Mouse (Mus musculus) neural tube, embryonic 13.5 days (tissue): ENCODE data around the gene Chrna9. TPM values are rescaled to one million over a fixed set of nuclear protein-coding genes. Genes with fewer than 3 reads are reported as not detected.

Experiments used
- ATAC-seq: fragments of 200-750 bp; cut with Nextera tagmentation; 2 replicates; pipeline ENCODE4 v1.8.0; 2017; ENCODE audit warnings: low read depth, mild to moderate bottlenecking, moderate TSS enrichment, moderate library complexity
- H3K27ac ChIP-seq: fragments of 300-500 bp; sonication (generic); replicated peaks from 2 replicates; pipeline ENCODE4 v1.5.1; 2015; ENCODE audit warnings: moderate library complexity, mild to moderate bottlenecking, inconsistent platforms
- H3K27me3 ChIP-seq: fragments of 300-500 bp; sonication (generic); 2 replicates; pipeline ENCODE4 v1.6.1; 2015; ENCODE audit warnings: mild to moderate bottlenecking, inconsistent platforms
- H3K36me3 ChIP-seq: fragments of 300-500 bp; sonication (generic); 2 replicates; pipeline ENCODE4 v1.6.1; 2015; ENCODE audit warnings: mild to moderate bottlenecking, inconsistent platforms
- H3K4me1 ChIP-seq: fragments of 300-500 bp; sonication (generic); replicated peaks from 2 replicates; pipeline ENCODE4 v1.6.1; 2015; ENCODE audit warnings: inconsistent platforms
- H3K4me2 ChIP-seq: fragments of 300-500 bp; sonication (generic); 2 replicates; pipeline ENCODE4 v1.6.1; 2015; ENCODE audit warnings: inconsistent platforms, mild to moderate bottlenecking, moderate library complexity
- H3K4me3 ChIP-seq: fragments of 300-500 bp; sonication (generic); 2 replicates; pipeline ENCODE4 v1.5.1; 2015; ENCODE audit warnings: mild to moderate bottlenecking, inconsistent platforms
- H3K9ac ChIP-seq: fragments of 300-500 bp; sonication (generic); 2 replicates; pipeline ENCODE4 v1.6.1; 2015; ENCODE audit warnings: moderate library complexity, mild to moderate bottlenecking, inconsistent platforms
- H3K9me3 ChIP-seq: fragments of 300-500 bp; sonication (generic); 2 replicates; pipeline ENCODE4 v1.6.1; 2016; ENCODE audit warnings: inconsistent platforms
- WGBS: fragments of 180-500 bp; shearing (Covaris S2); methylation state at CpG from one replicate; pipeline ENCODE4 v1.1.7; 2015; 5-methylcytosine and 5-hydroxymethylcytosine counted together
- polyA plus RNA-seq: library from polyadenylated mRNA; unstranded; fragments of >200 nt; fragmentation: Nextera tagmentation; extraction: Ambion mirVana; gene quantifications from 2 replicates; pipeline ENCODE4 v1.2.1, GENCODE M21; 2015

Gene Chrna9
- polyA plus RNA-seq, 1 experiment from 2014 or later, result not detected

- ATAC-seq, result no peak
- Histone ChIP-seq H3K27me3 (no peaks in the 10 kb centered on the region), H3K27ac (no peak overlapping the region), H3K36me3 (no peaks in the 10 kb centered on the region), H3K9ac (no peak overlapping the region), H3K4me3 (no peak overlapping the region), H3K9me3 (no peaks in the 10 kb centered on the region), H3K4me2 (no peak overlapping the region), H3K4me1 (peaks cover 13% of the 10 kb centered on the region)
- 77% methylated on average over 12 of the region's 12 CpGs for WGBS
Observed at GRCm38 (mm10) chr5:65920701-65921426, 13.9 kb upstream of the Chrna9 start.

GRCm38 (mm10) chr5:65921477-65922138, 13.1 kb upstream of the Chrna9 start:
- Histone ChIP-seq H3K9ac (no peak overlapping the region), H3K27ac (no peak overlapping the region), H3K36me3 (no peaks in the 10 kb centered on the region), H3K27me3 (no peaks in the 10 kb centered on the region), H3K9me3 (no peaks in the 10 kb centered on the region), H3K4me1 (peaks cover 13% of the 10 kb centered on the region), H3K4me3 (no peak overlapping the region), H3K4me2 (no peak overlapping the region)
- no peak for ATAC-seq
- 79% methylated on average over 9 of the region's 9 CpGs for WGBS

- ATAC-seq, result no peak
- Histone ChIP-seq H3K4me2 (no peak overlapping the region), H3K9ac (no peak overlapping the region), H3K9me3 (no peaks in the 10 kb centered on the region), H3K27ac (no peak overlapping the region), H3K4me3 (no peak overlapping the region), H3K27me3 (no peaks in the 10 kb centered on the region), H3K4me1 (no peaks in the 10 kb centered on the region), H3K36me3 (no peaks in the 10 kb centered on the region)
- 87% methylated on average over 6 of the region's 6 CpGs for WGBS
Observed at GRCm38 (mm10) chr5:65926666-65927065, 8.1 kb upstream of the Chrna9 start.

GRCm38 (mm10) chr5:65929162-65929561, 5.6 kb upstream of the Chrna9 start:
- Histone ChIP-seq H3K4me2 (no peak overlapping the region), H3K9ac (no peak overlapping the region), H3K27me3 (no peaks in the 10 kb centered on the region), H3K4me1 (no peaks in the 10 kb centered on the region), H3K4me3 (no peak overlapping the region), H3K9me3 (no peaks in the 10 kb centered on the region), H3K27ac (no peak overlapping the region), H3K36me3 (no peaks in the 10 kb centered on the region)
- WGBS, result 75% methylated on average over 7 of the region's 7 CpGs
- no peak for ATAC-seq

- Histone ChIP-seq H3K9ac (no peak overlapping the region), H3K27ac (no peak overlapping the region), H3K4me3 (no peak overlapping the region), H3K4me1 (no peaks in the 10 kb centered on the region), H3K27me3 (no peaks in the 10 kb centered on the region), H3K4me2 (no peak overlapping the region), H3K9me3 (no peaks in the 10 kb centered on the region), H3K36me3 (no peaks in the 10 kb centered on the region)
- 82% methylated on average over 4 of the region's 4 CpGs for WGBS
- ATAC-seq, result no peak
Observed at GRCm38 (mm10) chr5:65930171-65930570, 4.5 kb upstream of the Chrna9 start.

GRCm38 (mm10) chr5:65933258-65933657, 1.5 kb upstream of the Chrna9 start:
- Histone ChIP-seq H3K9ac (no peak overlapping the region), H3K4me2 (no peak overlapping the region), H3K27me3 (no peaks in the 10 kb centered on the region), H3K9me3 (no peaks in the 10 kb centered on the region), H3K27ac (no peak overlapping the region), H3K36me3 (no peaks in the 10 kb centered on the region), H3K4me1 (no peaks in the 10 kb centered on the region), H3K4me3 (no peak overlapping the region)
- WGBS, result 90% methylated on average over 4 of the region's 4 CpGs
- ATAC-seq, result no peak

- H3K36me3 ChIP-seq, result no peaks in the 10 kb centered on the region
- H3K4me1 ChIP-seq, result no peaks in the 10 kb centered on the region
- no peak overlapping the region for H3K4me2 ChIP-seq
- H3K27ac ChIP-seq, result no peak overlapping the region
- ATAC-seq, result no peak
- H3K27me3 ChIP-seq, result no peaks in the 10 kb centered on the region
- no peak overlapping the region for H3K9ac ChIP-seq
- 88% methylated on average over 2 of the region's 2 CpGs for WGBS
- H3K9me3 ChIP-seq, result no peaks in the 10 kb centered on the region
- H3K4me3 ChIP-seq, result no peak overlapping the region
Observed at GRCm38 (mm10) chr5:65933764-65934163, 957 bp upstream of the Chrna9 start.

GRCm38 (mm10) chr5:65937011-65937726, 2.4 kb downstream of the Chrna9 start:
- no peak for ATAC-seq
- Histone ChIP-seq H3K4me1 (no peaks in the 10 kb centered on the region), H3K9me3 (no peaks in the 10 kb centered on the region), H3K27ac (no peak overlapping the region), H3K9ac (no peak overlapping the region), H3K4me2 (no peak overlapping the region), H3K36me3 (no peaks in the 10 kb centered on the region), H3K4me3 (no peak overlapping the region), H3K27me3 (no peaks in the 10 kb centered on the region)
- WGBS, result 67% methylated on average over 11 of the region's 11 CpGs

- no peaks in the 10 kb centered on the region for H3K9me3 ChIP-seq
- no peaks in the 10 kb centered on the region for H3K27me3 ChIP-seq
- H3K4me2 ChIP-seq, result no peak overlapping the region
- H3K27ac ChIP-seq, result no peak overlapping the region
- H3K4me1 ChIP-seq, result no peaks in the 10 kb centered on the region
- peak; percentile 76; the same call in 1 of the 2 replicates for ATAC-seq
- no peaks in the 10 kb centered on the region for H3K36me3 ChIP-seq
- H3K4me3 ChIP-seq, result no peak overlapping the region
- WGBS, result 59% methylated on average over 9 of the region's 9 CpGs
- H3K9ac ChIP-seq, result no peak overlapping the region
Observed at GRCm38 (mm10) chr5:65937998-65938715, 3.4 kb downstream of the Chrna9 start.

GRCm38 (mm10) chr5:65941145-65941544, 6.4 kb downstream of the Chrna9 start:
- H3K36me3 ChIP-seq, result no peaks in the 10 kb centered on the region
- H3K9ac ChIP-seq, result no peak overlapping the region
- 70% methylated on average over 4 of the region's 4 CpGs for WGBS
- ATAC-seq, result no peak
- H3K27me3 ChIP-seq, result no peaks in the 10 kb centered on the region
- no peak overlapping the region for H3K4me3 ChIP-seq
- H3K27ac ChIP-seq, result no peak overlapping the region
- no peak overlapping the region for H3K4me2 ChIP-seq
- no peaks in the 10 kb centered on the region for H3K9me3 ChIP-seq
- no peaks in the 10 kb centered on the region for H3K4me1 ChIP-seq

GRCm38 (mm10) chr5:65949822-65950221, 15.1 kb downstream of the Chrna9 start:
- H3K9me3 ChIP-seq, result no peaks in the 10 kb centered on the region
- H3K36me3 ChIP-seq, result no peaks in the 10 kb centered on the region
- H3K4me2 ChIP-seq, result no peak overlapping the region
- no peak overlapping the region for H3K9ac ChIP-seq
- H3K27me3 ChIP-seq, result no peaks in the 10 kb centered on the region
- no peak for ATAC-seq
- H3K27ac ChIP-seq, result peak overlapping the region; percentile 94
- H3K4me1 ChIP-seq, result peaks cover 16% of the 10 kb centered on the region
- no peak overlapping the region for H3K4me3 ChIP-seq
- 25% methylated on average over 3 of the region's 3 CpGs for WGBS

GRCm38 (mm10) chr5:65950236-65950635, 15.5 kb downstream of the Chrna9 start:
- Histone ChIP-seq H3K4me1 (peaks cover 21% of the 10 kb centered on the region), H3K27ac (peak overlapping the region; percentile 94), H3K9me3 (no peaks in the 10 kb centered on the region), H3K9ac (peak overlapping the region; percentile 45; the same call in 1 of the 2 replicates), H3K4me2 (peak overlapping the region; percentile 44), H3K27me3 (no peaks in the 10 kb centered on the region), H3K4me3 (no peak overlapping the region), H3K36me3 (no peaks in the 10 kb centered on the region)
- WGBS, result 11% methylated on average over 6 of the region's 6 CpGs
- ATAC-seq, result peak; percentile 80
